Mouse (Mus musculus): Measurements from ENCODE around the gene Kifc5b. TPM values are rescaled to one million over a fixed set of nuclear protein-coding genes. Genes with fewer than 3 reads are reported as not detected.

Gene Kifc5b
- polyA plus RNA-seq (2012; ENCODE audit: insufficient read depth, insufficient read length, missing spikeins) = 8.3 and 11.0 TPM in 2 replicates

GRCm38 (mm10) chr17:26916711-26917482 is at the start of gene Kifc5b:
Kifc5b (plus strand) TSS chr17:26917091.
- peak within 1 kb of the TSS; percentile 82 for H3K4me3 ChIP-seq (ENCODE audit: insufficient read depth, low read length)
- TF ChIP-seq POLR2A (IDR thresholded peaks at IDR 0.05; ENCODE audit: borderline replicate concordance, low read depth, low read length) (no peak), CTCF (IDR thresholded peaks at IDR 0.05; ENCODE audit: low read depth, low read length) (peak; percentile 88)
- H3K27ac ChIP-seq (ENCODE audit: insufficient read depth, low read depth, low read length) = peak within 1 kb of the TSS; percentile 41
- peaks cover 2% of the 10 kb centered on the region for H3K4me1 ChIP-seq (ENCODE audit: control insufficient read depth, insufficient read depth, low read length)

- H3K4me1 ChIP-seq (ENCODE audit: control insufficient read depth, insufficient read depth, low read length) = no peaks in the 10 kb centered on the region
- H3K4me3 ChIP-seq (ENCODE audit: insufficient read depth, low read length) = no peak overlapping the region
- H3K27ac ChIP-seq (ENCODE audit: insufficient read depth, low read depth, low read length) = no peak overlapping the region
- no peak for TF ChIP-seq POLR2A (IDR thresholded peaks at IDR 0.05; ENCODE audit: borderline replicate concordance, low read depth, low read length)
- no peak for TF ChIP-seq CTCF (IDR thresholded peaks at IDR 0.05; ENCODE audit: low read depth, low read length)
Measured at GRCm38 (mm10) chr17:26868756-26869155, 48.1 kb upstream of the Kifc5b start.

- Histone ChIP-seq H3K4me3 (ENCODE audit: insufficient read depth, low read length) (no peak overlapping the region), H3K4me1 (ENCODE audit: control insufficient read depth, insufficient read depth, low read length) (no peaks in the 10 kb centered on the region), H3K27ac (ENCODE audit: insufficient read depth, low read depth, low read length) (no peak overlapping the region)
- TF ChIP-seq POLR2A (IDR thresholded peaks at IDR 0.05; ENCODE audit: borderline replicate concordance, low read depth, low read length) = no peak
Measured at GRCm38 (mm10) chr17:26872870-26873269, 44.0 kb upstream of the Kifc5b start.

GRCm38 (mm10) chr17:26873502-26873901 is 43.4 kb upstream of the Kifc5b start:
- Histone ChIP-seq H3K4me1 (ENCODE audit: control insufficient read depth, insufficient read depth, low read length) (no peaks in the 10 kb centered on the region), H3K4me3 (ENCODE audit: insufficient read depth, low read length) (no peak overlapping the region), H3K27ac (ENCODE audit: insufficient read depth, low read depth, low read length) (no peak overlapping the region)
- no peak for TF ChIP-seq CTCF (IDR thresholded peaks at IDR 0.05; ENCODE audit: low read depth, low read length)
- TF ChIP-seq POLR2A (IDR thresholded peaks at IDR 0.05; ENCODE audit: borderline replicate concordance, low read depth, low read length) = no peak

- H3K4me1 ChIP-seq (ENCODE audit: control insufficient read depth, insufficient read depth, low read length) = no peaks in the 10 kb centered on the region
- no peak overlapping the region for H3K27ac ChIP-seq (ENCODE audit: insufficient read depth, low read depth, low read length)
- no peak overlapping the region for H3K4me3 ChIP-seq (ENCODE audit: insufficient read depth, low read length)
- no peak for TF ChIP-seq POLR2A (IDR thresholded peaks at IDR 0.05; ENCODE audit: borderline replicate concordance, low read depth, low read length)
- TF ChIP-seq CTCF (IDR thresholded peaks at IDR 0.05; ENCODE audit: low read depth, low read length) = no peak
Measured at GRCm38 (mm10) chr17:26874542-26874941, 42.3 kb upstream of the Kifc5b start.

- H3K4me1 ChIP-seq (ENCODE audit: control insufficient read depth, insufficient read depth, low read length) = no peaks in the 10 kb centered on the region
- TF ChIP-seq CTCF (IDR thresholded peaks at IDR 0.05; ENCODE audit: low read depth, low read length) (no peak), POLR2A (IDR thresholded peaks at IDR 0.05; ENCODE audit: borderline replicate concordance, low read depth, low read length) (no peak)
- no peak overlapping the region for H3K4me3 ChIP-seq (ENCODE audit: insufficient read depth, low read length)
- H3K27ac ChIP-seq (ENCODE audit: insufficient read depth, low read depth, low read length) = no peak overlapping the region
Measured at GRCm38 (mm10) chr17:26877927-26878326, 39.0 kb upstream of the Kifc5b start.

GRCm38 (mm10) chr17:26879235-26879634 is 37.7 kb upstream of the Kifc5b start:
- Histone ChIP-seq H3K4me1 (ENCODE audit: control insufficient read depth, insufficient read depth, low read length) (peaks cover 3% of the 10 kb centered on the region), H3K4me3 (ENCODE audit: insufficient read depth, low read length) (no peak overlapping the region), H3K27ac (ENCODE audit: insufficient read depth, low read depth, low read length) (no peak overlapping the region)
- no peak for TF ChIP-seq CTCF (IDR thresholded peaks at IDR 0.05; ENCODE audit: low read depth, low read length)
- no peak for TF ChIP-seq POLR2A (IDR thresholded peaks at IDR 0.05; ENCODE audit: borderline replicate concordance, low read depth, low read length)

GRCm38 (mm10) chr17:26882706-26883105 is 34.2 kb upstream of the Kifc5b start:
- TF ChIP-seq POLR2A (IDR thresholded peaks at IDR 0.05; ENCODE audit: borderline replicate concordance, low read depth, low read length) = no peak
- no peak for TF ChIP-seq CTCF (IDR thresholded peaks at IDR 0.05; ENCODE audit: low read depth, low read length)
- Histone ChIP-seq H3K27ac (ENCODE audit: insufficient read depth, low read depth, low read length) (no peak overlapping the region), H3K4me3 (ENCODE audit: insufficient read depth, low read length) (no peak overlapping the region), H3K4me1 (ENCODE audit: control insufficient read depth, insufficient read depth, low read length) (peaks cover 6% of the 10 kb centered on the region)

GRCm38 (mm10) chr17:26883585-26883984 is 33.3 kb upstream of the Kifc5b start:
- TF ChIP-seq POLR2A (IDR thresholded peaks at IDR 0.05; ENCODE audit: borderline replicate concordance, low read depth, low read length) (no peak), CTCF (IDR thresholded peaks at IDR 0.05; ENCODE audit: low read depth, low read length) (no peak)
- no peak overlapping the region for H3K4me3 ChIP-seq (ENCODE audit: insufficient read depth, low read length)
- no peak overlapping the region for H3K27ac ChIP-seq (ENCODE audit: insufficient read depth, low read depth, low read length)
- H3K4me1 ChIP-seq (ENCODE audit: control insufficient read depth, insufficient read depth, low read length) = peaks cover 6% of the 10 kb centered on the region
